Mouse (Mus musculus) testis, postnatal 14 days (tissue): ENCODE measurements around the gene Olfr693.
"Not testable (repeated sequence)": the region's sequence is repeated elsewhere in the genome, so short reads cannot be mapped to it uniquely, and the experiment has no call there.

ENCODE experiments used
- DNase-seq: peaks from one replicate; pipeline ENCODE4 v3.0.0; 2021; ENCODE audit warnings: low spot score

Gene Olfr693

DNA sequence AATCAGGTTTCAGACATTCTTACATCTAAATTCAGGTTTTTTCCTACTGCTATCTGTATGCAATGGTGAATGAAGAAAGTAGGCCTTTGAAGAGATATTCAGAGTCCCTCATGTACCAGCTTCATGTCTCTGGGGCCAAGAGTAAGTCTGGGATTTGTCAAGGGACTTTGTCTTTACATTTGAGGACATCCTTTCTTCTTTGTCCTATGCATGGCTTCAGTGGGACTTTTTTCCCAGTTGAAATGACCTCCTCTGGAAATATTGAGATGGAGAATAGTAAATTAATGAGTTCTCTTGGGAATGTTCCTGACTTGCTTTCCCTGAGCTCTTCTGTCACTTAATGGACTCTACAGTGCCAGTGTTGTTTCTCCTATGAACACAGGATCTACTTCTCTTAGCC lies at the start of gene Olfr693:
TSS of gene Olfr693 (minus strand) at position 101 of the 400 bp plus-strand sequence.
- no peak for DNase-seq

DNA sequence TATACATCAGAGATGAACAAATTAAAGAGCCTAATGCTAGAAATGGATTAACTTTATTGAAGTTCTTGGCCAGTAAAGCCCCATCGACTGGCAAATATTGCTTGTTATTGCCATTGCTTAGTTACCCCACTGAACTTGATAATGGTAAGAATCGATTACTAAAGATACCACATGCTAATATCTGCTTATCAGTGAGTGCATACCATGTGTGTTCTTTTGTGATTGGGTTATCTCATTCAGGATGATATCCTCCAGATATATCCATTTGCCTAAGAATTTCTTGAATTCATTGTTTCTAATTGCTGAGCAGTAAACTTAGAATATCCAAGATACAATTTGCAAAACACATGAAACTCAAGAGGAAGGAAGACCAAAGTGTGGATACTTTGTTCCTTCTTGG lies 45.3 kb upstream of the Olfr693 start:
- not testable (repeated sequence) for DNase-seq

DNA sequence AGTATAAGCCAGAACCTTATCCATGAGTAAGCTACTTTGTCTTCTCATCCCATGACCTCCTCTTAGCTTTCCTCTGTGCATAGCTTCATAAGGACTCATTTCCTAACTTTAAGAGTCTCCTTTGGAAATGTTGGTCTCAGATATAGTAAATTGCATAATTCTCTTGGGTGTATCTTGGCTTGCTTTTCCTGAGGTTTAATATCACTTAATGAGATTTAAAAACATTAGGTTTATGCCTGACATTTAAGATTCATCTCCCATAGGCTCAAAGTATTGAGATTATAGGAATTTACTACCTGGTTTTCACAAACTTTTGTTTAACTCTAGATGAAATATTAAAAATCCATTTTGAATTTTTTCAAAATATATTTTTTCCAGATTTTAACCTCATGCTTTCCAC lies 35.9 kb upstream of the Olfr693 start, which contains the start of gene Olfr695:
TSS of gene Olfr695 (minus strand) at position 101 of the 400 bp plus-strand sequence.
- no peak for DNase-seq

DNA sequence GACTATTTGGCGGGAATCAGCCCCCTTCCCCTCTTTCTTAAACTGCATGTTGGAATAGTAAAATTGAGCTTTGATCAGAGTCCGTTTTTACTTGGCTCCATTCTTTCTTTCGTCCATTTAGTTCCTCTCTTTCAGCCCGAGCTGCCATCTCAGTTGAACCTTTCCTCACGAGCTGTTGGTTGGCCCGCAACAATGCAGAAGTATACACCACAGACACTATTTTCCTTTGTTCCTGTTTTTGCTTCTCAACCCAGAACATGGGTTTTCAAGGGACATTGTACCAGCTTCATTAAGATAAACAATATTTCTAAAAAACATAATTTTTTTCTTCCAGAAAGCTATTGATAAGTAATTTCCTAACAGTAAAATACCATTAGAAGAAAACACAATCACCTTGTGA lies 31.1 kb upstream of the Olfr693 start:
- no peak for DNase-seq

DNA sequence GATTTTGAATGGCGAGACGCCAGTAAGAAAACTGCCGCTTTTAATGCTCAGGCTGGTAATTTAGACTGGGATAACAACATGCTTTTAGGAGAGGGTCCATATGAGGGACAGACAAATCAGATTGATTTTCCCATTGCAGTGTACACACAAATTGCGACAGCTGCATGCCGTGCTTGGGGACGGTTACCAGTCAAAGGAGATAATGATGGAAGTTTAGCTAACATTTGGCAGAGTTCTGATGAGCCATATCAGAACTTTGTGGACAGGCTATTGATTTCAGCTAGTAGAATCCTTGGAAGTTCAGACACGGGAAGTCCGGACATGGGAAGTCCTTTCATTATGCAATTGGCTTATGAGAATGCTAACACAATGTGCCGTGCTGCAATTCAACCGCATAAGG lies 27.3 kb upstream of the Olfr693 start:
- not testable (repeated sequence) for DNase-seq

DNA sequence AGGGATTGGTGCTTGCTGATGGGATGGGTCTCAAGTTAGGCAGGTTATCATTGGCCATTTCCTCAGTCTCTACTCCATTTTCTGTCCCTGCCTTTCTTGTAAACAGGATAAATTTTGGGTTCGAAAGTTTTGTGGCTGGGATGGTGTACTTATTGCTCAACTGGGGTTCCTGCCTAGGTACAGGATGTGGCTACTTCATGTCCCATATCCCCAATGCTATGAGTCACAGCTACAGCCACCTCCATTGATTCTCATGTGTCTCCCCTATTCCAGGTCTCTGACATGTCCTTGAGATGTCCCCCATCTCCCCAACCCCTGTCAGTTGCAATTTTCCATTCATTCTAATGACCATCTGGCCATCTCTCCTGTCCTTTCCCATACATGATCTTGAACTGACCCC lies 16.5 kb upstream of the Olfr693 start:
- DNase-seq = no peak

DNA sequence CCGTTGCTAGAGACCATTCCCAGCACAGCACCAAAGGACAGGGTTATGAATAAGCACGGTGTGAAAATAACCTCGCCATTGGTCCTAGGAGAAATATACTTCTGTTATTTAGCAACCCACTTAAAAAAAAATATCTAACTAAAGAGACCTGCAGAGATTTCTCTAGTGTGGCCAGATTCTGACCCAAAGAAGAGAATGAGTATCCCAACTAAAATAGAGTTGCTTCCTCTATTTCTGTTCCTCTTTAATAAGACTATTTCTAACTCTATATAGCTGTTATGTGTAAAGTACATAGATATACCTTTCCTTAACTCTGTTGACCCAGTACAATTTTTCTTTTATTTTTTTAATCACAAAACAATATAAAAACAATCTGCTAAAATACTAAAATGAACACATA lies 12.6 kb upstream of the Olfr693 start:
- no peak for DNase-seq

DNA sequence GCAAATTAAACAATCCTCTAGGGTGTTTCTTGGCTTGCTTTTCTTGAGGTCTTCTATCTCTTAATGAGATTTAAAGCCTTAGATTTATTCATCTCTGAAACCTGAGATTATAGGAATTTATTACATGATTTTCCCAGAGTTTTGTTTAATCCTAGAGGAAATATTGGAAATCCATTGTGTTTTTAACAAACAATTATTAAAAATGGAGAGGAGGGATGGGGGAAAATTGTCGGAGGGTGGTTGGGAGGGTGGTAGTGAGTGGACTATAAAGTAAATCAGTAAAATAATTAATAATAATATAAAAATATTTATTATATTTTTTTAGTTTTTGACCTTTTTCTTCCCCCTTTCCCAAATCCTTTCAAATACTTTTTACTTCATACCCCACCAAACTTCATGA lies 11.3 kb upstream of the Olfr693 start, which contains the start of gene Olfr694:
TSS of gene Olfr694 (minus strand) at position 101 of the 400 bp plus-strand sequence.
- DNase-seq = no peak

DNA sequence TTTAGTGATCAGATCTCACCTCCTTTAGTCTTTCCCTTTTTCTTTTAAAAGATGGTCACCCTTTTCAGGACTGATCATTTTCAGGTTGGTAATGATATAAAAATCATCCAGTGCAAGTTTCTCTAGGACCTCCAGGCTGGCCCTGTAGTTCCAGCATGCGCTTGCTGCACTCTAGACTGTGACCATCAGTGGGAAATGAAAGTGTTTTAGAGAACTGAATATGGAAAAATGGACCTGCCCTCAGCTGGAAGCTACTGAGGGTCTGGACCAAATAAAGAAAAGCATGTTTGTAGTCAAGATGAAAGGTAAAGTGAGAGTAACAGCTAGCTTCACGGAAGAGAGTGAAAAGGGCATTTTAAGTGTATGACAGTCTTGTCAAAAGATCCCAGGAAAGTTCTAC lies 5.0 kb upstream of the Olfr693 start:
- DNase-seq = no peak

DNA sequence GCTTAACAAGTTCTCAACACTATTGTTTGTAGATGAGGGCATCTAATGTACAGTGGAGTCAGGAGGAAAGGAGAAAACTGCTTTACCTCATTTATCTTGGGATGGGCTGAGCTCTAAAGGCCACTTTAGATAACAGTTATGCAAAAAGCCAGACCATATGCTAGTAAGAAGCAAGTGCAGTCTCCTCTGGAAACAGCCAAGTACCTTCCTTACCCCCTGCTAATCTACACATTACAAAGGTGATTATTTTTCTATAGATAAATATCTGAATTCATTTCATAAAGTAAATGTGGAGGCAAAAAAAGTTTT lies 28.1 kb downstream of the Olfr693 start:
- no peak for DNase-seq

DNA sequence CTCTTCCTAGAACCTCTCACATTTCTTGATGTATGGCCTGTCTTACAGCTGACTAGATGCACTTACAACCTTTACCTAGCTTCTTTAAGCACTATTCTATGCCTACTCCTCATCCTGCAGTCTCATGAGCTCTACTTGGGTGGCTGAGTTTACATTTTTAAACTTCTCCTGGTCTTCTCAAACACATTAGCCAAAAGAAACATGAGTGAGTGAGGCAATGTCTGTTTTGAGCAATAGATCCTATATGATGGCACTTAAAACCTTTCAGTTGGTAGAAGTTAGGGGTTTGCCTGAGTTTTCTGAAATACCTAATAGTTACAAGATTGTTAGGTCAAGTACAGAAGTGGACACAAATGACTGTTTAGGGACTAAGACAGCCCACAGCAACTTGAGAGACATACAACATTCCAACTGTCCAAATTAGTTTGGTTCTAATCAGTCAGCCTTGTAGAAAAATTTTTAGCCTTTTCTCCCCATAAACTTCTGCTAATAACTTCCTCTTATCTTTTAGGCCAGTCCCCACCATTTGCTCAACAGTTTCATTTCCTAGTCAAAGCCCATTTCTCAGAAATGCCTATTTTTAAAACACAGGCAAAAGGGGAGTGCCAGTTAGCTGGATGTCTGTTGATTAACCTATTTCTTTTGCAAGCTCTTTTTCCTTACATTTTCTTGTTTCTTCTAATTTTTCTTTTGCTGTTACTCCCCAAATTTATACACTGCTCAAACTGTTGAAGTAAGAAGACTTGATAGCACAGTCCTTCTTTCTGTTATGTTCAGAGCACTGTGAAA lies 28.6 kb downstream of the Olfr693 start:
- DNase-seq = no peak

DNA sequence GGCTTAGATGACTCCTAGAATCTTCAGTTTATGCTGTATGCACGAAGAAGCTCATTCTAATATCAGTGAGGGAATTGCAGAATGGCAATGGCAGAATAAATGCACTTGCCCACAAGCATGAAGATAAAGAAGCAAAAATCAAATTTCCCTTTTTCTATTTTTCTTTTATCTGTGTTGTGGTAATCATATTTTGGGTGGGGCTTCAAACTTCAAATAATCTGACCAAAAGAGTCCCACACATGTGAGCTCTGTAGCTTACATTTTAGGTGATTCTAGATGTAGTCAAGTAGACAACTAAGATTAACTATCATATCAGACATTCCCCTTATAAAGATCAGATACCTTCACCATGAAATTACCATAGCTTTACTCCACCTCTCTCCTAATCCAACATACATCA lies 30.6 kb downstream of the Olfr693 start:
- no peak for DNase-seq

DNA sequence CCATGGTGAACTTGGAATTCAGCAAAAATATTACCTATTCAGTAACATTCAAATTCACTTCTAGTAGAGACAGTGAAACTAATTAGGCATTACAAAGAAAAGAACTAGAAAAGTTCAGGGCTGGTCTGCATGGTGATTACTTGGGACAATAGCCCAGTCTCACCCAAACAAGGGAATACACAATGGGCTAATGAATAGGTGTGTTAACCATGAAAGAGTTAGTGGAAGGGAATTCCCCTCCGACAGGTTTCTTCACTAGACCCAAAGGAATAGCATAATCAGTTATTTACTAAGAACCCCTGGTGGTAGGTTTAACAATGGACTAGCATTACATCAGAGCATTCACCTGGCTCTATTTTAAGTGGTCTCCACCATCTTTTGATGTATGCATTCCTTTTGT lies 35.1 kb downstream of the Olfr693 start:
- no peak for DNase-seq

DNA sequence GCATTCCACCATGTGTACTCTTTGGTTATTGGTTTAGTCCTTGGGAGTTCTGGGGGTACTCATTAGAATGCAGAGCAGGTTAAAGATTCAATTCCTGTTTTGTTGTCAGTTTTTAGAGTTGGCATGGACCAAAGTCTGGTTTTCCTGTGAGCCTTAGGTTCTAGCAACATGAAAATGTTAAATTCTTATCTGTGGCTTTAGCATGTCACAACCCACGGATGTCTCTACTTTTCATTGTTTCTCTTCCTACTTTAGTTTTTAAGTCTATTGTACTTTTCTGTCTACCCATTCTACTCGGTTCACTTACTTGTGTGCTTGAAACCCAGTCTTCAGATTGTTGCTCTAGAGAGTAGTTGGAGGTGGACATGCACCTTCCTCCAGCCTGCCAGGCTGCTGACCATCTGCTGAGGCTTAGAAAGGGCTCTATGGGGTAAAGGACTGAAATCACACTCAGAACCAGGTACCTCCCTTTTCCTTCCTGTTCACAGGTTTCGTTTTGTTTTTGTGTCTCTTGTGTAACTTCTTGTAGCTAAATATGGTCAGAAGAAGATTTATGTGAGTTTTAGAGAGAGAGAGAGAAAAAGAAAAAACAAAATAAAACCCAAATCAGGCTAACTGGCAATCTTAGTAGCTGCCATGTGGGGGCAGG lies 36.0 kb downstream of the Olfr693 start:
- no peak for DNase-seq

DNA sequence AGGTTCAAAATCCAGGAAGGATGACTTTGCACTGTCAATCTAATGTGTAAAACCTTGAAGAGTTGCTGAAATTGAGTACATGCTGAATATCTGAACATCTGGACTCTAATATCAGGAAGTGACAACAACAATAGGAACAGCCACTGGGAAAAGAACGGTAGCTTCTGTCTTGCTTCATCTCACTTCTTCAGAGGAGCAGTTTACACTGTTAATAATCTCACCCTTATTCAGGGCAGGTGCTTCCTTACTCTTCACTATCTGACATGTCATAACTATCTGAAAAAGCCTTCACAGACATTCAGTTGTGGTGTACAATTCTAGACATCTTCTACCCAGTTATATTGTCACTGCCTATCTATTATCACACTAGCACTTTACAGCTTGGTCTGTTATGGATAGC lies 39.5 kb downstream of the Olfr693 start:
- DNase-seq = no peak

DNA sequence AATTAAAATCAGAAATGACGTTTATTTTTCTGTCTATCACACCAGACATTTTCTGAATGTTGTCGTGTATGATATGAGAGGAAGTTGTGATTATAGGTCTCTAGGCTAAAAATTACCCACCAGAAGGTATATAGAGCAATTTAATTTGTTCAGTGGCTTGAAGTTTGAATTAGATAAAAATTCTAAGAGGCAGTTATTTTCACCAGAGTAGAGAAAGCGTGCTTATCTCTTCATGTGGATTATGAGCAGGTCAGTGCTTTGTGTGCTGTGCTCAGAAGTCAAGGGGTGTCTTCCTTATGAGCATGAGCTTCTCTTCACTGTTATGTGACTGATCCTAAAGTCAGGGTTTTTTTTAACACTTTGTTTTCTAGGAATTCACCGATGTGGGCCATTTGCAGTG lies 44.8 kb downstream of the Olfr693 start:
- DNase-seq = no peak
